Mouse (Mus musculus): ENCODE data around the gene Hs3st3b1.

DNA sequence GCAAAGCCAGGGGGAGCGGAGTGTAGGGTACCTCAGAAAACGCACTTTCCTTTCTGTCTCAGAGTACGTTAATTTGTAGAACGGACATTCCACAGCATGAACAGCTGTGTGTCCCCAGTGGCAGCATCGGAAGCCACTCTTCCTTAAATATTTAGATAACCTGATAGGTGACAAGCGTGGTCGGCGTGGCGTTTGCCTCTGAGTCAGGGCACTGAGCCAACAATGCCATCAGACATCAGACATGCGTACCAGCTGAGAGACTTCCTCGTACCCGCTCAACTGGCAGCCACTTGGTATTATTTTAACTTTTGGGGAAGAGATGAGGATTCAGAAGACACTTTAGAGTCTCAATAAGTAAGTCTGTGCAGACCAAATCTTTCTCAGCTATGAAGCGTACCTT is 84.6 kb downstream of the Hs3st3b1 start:
- no peak for TF ChIP-seq CTCF (IDR thresholded peaks at IDR 0.05)
- TF ChIP-seq EP300 (IDR thresholded peaks at IDR 0.05): no peak

Measured in lung, postnatal 0 days (tissue).